Mouse (Mus musculus): ENCODE results near the gene Gpr153. TPM values are rescaled to one million over a fixed set of nuclear protein-coding genes. Genes with fewer than 3 reads are reported as not detected.
A peak's percentile ranks its signal among the peaks of the same experiment; 100 is the strongest.

Gpr153 gene
- polyA plus RNA-seq, 1 experiment from 2014 or later, result 19.3 TPM

GRCm38 (mm10) chr4:152328691-152329090 is 54.7 kb downstream of the Gpr153 start:
- no peak for ATAC-seq (ENCODE audit: low read depth)
- Histone ChIP-seq H3K36me3 (ENCODE audit: control insufficient read depth, insufficient read depth, low read length) (peaks cover 39% of the 10 kb centered on the region), H3K4me1 (ENCODE audit: control insufficient read depth, insufficient read depth, low read length) (peaks cover 10% of the 10 kb centered on the region), H3K27me3 (ENCODE audit: control insufficient read depth, insufficient read depth, low read length) (no peaks in the 10 kb centered on the region; the same call in 1 of the 2 replicates), H3K27ac (ENCODE audit: low read depth, low read length) (no peak overlapping the region), H3K9me3 (ENCODE audit: control insufficient read depth, low read length) (no peaks in the 10 kb centered on the region), H3K9ac (replicated peaks; ENCODE audit: low read depth, low read length) (no peak overlapping the region), H3K4me2 (ENCODE audit: low read depth, low read length) (no peak overlapping the region), H3K4me3 (ENCODE audit: low read depth, low read length) (no peak overlapping the region)
- WGBS, result 80% methylated on average over 6 of the region's 6 CpGs

DNA sequence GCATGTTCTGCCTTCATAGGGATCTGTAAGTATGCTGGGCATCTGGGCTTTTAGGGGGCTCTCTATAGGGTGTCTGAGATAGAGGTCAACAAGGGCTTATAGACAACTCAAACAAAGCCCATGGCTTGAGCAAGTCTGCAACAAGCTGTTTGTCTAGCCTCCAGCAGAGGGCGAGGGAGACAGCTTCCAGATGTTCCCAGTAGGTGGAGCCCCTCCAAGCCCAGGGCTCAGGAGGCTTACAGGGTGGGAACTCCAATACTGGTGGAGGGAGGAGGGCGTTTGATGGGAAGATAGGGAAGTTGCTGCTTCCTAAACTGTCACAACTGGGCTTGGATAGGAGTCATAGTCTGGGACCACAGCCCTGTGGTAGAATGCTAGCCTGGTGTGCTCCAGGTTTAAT is 58.9 kb downstream of the Gpr153 start:
- H3K27ac ChIP-seq (ENCODE audit: low read depth, low read length), result no peak overlapping the region
- 32% methylated on average over 2 of the region's 2 CpGs for WGBS
- H3K9ac ChIP-seq (replicated peaks; ENCODE audit: low read depth, low read length), result no peak overlapping the region
- no peaks in the 10 kb centered on the region for H3K27me3 ChIP-seq (ENCODE audit: control insufficient read depth, insufficient read depth, low read length)
- no peaks in the 10 kb centered on the region for H3K4me1 ChIP-seq (ENCODE audit: control insufficient read depth, insufficient read depth, low read length)
- H3K36me3 ChIP-seq (ENCODE audit: control insufficient read depth, insufficient read depth, low read length), result peaks cover 44% of the 10 kb centered on the region
- H3K9me3 ChIP-seq (ENCODE audit: control insufficient read depth, low read length), result no peaks in the 10 kb centered on the region
- H3K4me3 ChIP-seq (ENCODE audit: low read depth, low read length), result no peak overlapping the region
- no peak overlapping the region for H3K4me2 ChIP-seq (ENCODE audit: low read depth, low read length)
- peak; percentile 60; the same call in 1 of the 2 replicates for ATAC-seq (ENCODE audit: low read depth)

GRCm38 (mm10) chr4:152333587-152333986 is 59.6 kb downstream of the Gpr153 start:
- Histone ChIP-seq H3K27me3 (ENCODE audit: control insufficient read depth, insufficient read depth, low read length) (no peaks in the 10 kb centered on the region), H3K4me1 (ENCODE audit: control insufficient read depth, insufficient read depth, low read length) (peaks cover 3% of the 10 kb centered on the region; the same call in 1 of the 2 replicates), H3K9me3 (ENCODE audit: control insufficient read depth, low read length) (no peaks in the 10 kb centered on the region), H3K4me3 (ENCODE audit: low read depth, low read length) (no peak overlapping the region), H3K9ac (replicated peaks; ENCODE audit: low read depth, low read length) (no peak overlapping the region), H3K36me3 (ENCODE audit: control insufficient read depth, insufficient read depth, low read length) (peaks cover 44% of the 10 kb centered on the region), H3K27ac (ENCODE audit: low read depth, low read length) (no peak overlapping the region), H3K4me2 (ENCODE audit: low read depth, low read length) (no peak overlapping the region)
- no peak for ATAC-seq (ENCODE audit: low read depth)
- 96% methylated on average over 12 of the region's 12 CpGs for WGBS

Other genes with a start within 250 kb of the Gpr153 start
- gene Zbtb48, start 246.6 kb upstream of the Gpr153 start, polyA plus RNA-seq (2014; fragmentation: Nextera tagmentation; extraction: Ambion mirVana), result 16.2 and 20.7 TPM in 2 replicates
- 1.4 and 2.1 TPM in 2 replicates for gene Tas1r1, start 235.7 kb upstream of the Gpr153 start, polyA plus RNA-seq (2014; fragmentation: Nextera tagmentation; extraction: Ambion mirVana)
- gene Nol9, start 234.9 kb upstream of the Gpr153 start, polyA plus RNA-seq (2014; fragmentation: Nextera tagmentation; extraction: Ambion mirVana), result 26.1 and 29.8 TPM in 2 replicates
- 9.6 and 11.7 TPM in 2 replicates for gene Plekhg5, start 201.7 kb upstream of the Gpr153 start, polyA plus RNA-seq (2014; fragmentation: Nextera tagmentation; extraction: Ambion mirVana)
- gene Tnfrsf25, start 158.3 kb upstream of the Gpr153 start, polyA plus RNA-seq (2014; fragmentation: Nextera tagmentation; extraction: Ambion mirVana), result 0.54 and 1.1 TPM in 2 replicates
- 0.52 and 0.64 TPM in 2 replicates for gene Espn, start 121.9 kb upstream of the Gpr153 start, polyA plus RNA-seq (2014; fragmentation: Nextera tagmentation; extraction: Ambion mirVana)
- not detected in 2 replicates for gene Hes2, start 115.4 kb upstream of the Gpr153 start, polyA plus RNA-seq (2014; fragmentation: Nextera tagmentation; extraction: Ambion mirVana)
- 332 and 348 TPM in 2 replicates for gene Acot7, start 96.1 kb upstream of the Gpr153 start, polyA plus RNA-seq (2014; fragmentation: Nextera tagmentation; extraction: Ambion mirVana)
- gene Hes3, start 17.4 kb downstream of the Gpr153 start, polyA plus RNA-seq (2014; fragmentation: Nextera tagmentation; extraction: Ambion mirVana), result 0.36 and 0.68 TPM in 2 replicates
- 16.6 and 24.9 TPM in 2 replicates for gene Icmt, start 23.0 kb downstream of the Gpr153 start, polyA plus RNA-seq (2014; fragmentation: Nextera tagmentation; extraction: Ambion mirVana)
- 5.9 and 8.4 TPM in 2 replicates for gene Rnf207, start 44.8 kb downstream of the Gpr153 start, polyA plus RNA-seq (2014; fragmentation: Nextera tagmentation; extraction: Ambion mirVana)
- 150 and 173 TPM in 2 replicates for gene Rpl22, start 51.5 kb downstream of the Gpr153 start, polyA plus RNA-seq (2014; fragmentation: Nextera tagmentation; extraction: Ambion mirVana)
- gene Chd5, start 64.4 kb downstream of the Gpr153 start, polyA plus RNA-seq (2014; fragmentation: Nextera tagmentation; extraction: Ambion mirVana), result 38.4 and 48.5 TPM in 2 replicates
- 4.2 and 4.8 TPM in 2 replicates for gene Nphp4, start 202.5 kb downstream of the Gpr153 start, polyA plus RNA-seq (2014; fragmentation: Nextera tagmentation; extraction: Ambion mirVana)
- 18.3 and 31.1 TPM in 2 replicates for gene Kcnab2, start 203.6 kb downstream of the Gpr153 start, polyA plus RNA-seq (2014; fragmentation: Nextera tagmentation; extraction: Ambion mirVana)

Data from neural tube, embryonic 14.5 days (tissue).